ENCODE assay signal across 8 mouse cellular contexts in the genomic region with DNA sequence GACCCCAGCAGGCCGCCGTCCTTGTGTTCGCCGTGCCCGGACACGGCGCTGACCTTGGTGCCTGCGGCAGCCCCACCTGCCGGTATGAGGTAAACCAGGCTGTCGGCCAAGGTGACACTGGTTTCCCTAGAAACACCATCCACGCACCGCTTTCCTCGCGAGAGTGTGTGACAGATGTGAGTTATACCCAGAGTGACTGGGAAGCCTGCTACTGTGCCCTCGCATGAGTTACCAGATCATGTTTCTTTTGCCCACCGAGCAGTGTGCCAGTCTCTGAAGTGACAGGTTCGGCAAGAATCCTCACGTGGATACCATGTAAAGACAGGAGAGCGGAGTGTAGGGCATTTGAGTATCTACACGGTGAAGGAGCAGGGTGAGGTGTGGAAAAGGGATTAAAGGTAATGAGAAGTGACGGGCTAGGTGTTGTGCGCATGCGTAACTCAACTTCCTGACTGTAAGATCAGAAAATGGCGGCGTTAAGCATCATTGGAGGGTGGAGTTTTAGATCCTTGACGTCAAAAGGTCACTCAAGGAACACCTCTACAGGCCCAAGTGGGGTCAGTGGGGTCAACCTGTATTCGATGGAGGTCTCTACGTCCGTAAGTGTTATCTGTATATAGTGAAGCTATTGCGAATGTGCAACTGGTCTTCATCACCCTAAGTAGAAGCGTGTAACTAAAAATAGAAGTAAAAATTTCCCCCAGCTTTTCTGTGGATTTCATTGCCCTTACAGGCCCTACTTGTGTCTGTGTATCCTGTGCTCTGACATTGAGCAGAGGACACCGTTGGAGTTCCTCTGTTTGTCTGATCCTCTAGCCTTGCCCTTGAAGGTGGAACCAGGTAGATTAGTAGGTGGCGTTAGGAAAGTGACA. TPM values are rescaled to one million over a fixed set of nuclear protein-coding genes. Genes with fewer than 3 reads are reported as not detected.
A peak's percentile ranks its signal among the peaks of the same experiment; 100 is the strongest.
DNase-seq lines count a peak whose midpoint lies in the region; ATAC-seq lines count a peak whose summit lies in the region.

No protein-coding gene starts in this region.

- DNase-seq in cerebellum, adult 11-12 months, result peak; percentile 82
- DNase-seq in cerebellum, adult 11 months, result no peak
- DNase-seq in cerebellum, adult 8-10 months, result peak; percentile 76
- peak; percentile 78 to 83 for DNase-seq in left cerebral cortex, postnatal 25 days (ENCODE audit: low spot score in 2 of 2)
- DNase-seq in midbrain, embryonic 10.5 days (ENCODE audit: low spot score), result no peak
- peak; percentile 59 to 75 for DNase-seq in spleen, postnatal 36 days (ENCODE audit: low spot score in 2 of 2)

- H3K9me3 ChIP-seq in hindbrain, embryonic 16.5 days (ENCODE audit: control insufficient read depth, low read length), result no peaks in the 10 kb centered on the region
- H3K9me3 ChIP-seq in midbrain, embryonic 10.5 days (replicated peaks), result no peaks in the 10 kb centered on the region

- H3K27ac ChIP-seq in hindbrain, embryonic 16.5 days (ENCODE audit: low read depth, low read length), result peak overlapping the region; percentile 95
- peak overlapping the region; percentile 91 for H3K27ac ChIP-seq in midbrain, embryonic 10.5 days (replicated peaks)

- intact Hi-C loops in left cerebral cortex, postnatal 25 days (cut with DNase I), result no loop called here

- peaks cover 1% of the 10 kb centered on the region; the same call in 1 of the 2 replicates for H3K36me3 ChIP-seq in hindbrain, embryonic 16.5 days (ENCODE audit: control insufficient read depth, insufficient read depth, low read length)
- peaks cover 9% of the 10 kb centered on the region for H3K36me3 ChIP-seq in midbrain, embryonic 10.5 days

- peak overlapping the region; percentile 67 for H3K4me2 ChIP-seq in hindbrain, embryonic 16.5 days (ENCODE audit: low read length)

- H3K4me1 ChIP-seq in hindbrain, embryonic 16.5 days (ENCODE audit: control insufficient read depth, insufficient read depth, low read depth, low read length), result peaks cover 5% of the 10 kb centered on the region
- peaks cover 13% of the 10 kb centered on the region for H3K4me1 ChIP-seq in midbrain, embryonic 10.5 days

- H3K27me3 ChIP-seq in hindbrain, embryonic 16.5 days (replicated peaks; ENCODE audit: control insufficient read depth, insufficient read depth, low read length), result no peaks in the 10 kb centered on the region
- H3K27me3 ChIP-seq in midbrain, embryonic 10.5 days (ENCODE audit: low read depth, poor library complexity, severe bottlenecking), result peaks cover 10% of the 10 kb centered on the region

- WGBS in hindbrain, embryonic 16.5 days, result 19% methylated on average over 33 of the region's 33 CpGs
- 19% methylated on average over 33 of the region's 33 CpGs for WGBS in midbrain, embryonic 10.5 days

- peak; percentile 62 for ATAC-seq in frontal cortex, adult (ENCODE audit: low TSS enrichment)
- peak; percentile 67 for ATAC-seq in hindbrain, embryonic 16.5 days

- H3K9ac ChIP-seq in hindbrain, embryonic 16.5 days (ENCODE audit: low read depth, low read length), result peak overlapping the region; percentile 89

- H3K4me3 ChIP-seq in hindbrain, embryonic 16.5 days (ENCODE audit: low read length), result peak overlapping the region; percentile 92
- H3K4me3 ChIP-seq in midbrain, embryonic 10.5 days, result peak overlapping the region; percentile 74

RNA-seq across cellular contexts. Expression of a gene that starts 0.9 kb away (rescaled TPM):
- polyA plus RNA-seq in hindbrain, embryonic 16.5 days (2015; fragmentation: Nextera tagmentation; extraction: Ambion mirVana), result 142 and 153 TPM in 2 replicates
- total RNA-seq in left cerebral cortex, postnatal 25 days (2021), result 100 to 1,000 TPM; 240 to 254 TPM
- 107 and 111 TPM in 2 replicates for polyA plus RNA-seq in midbrain, embryonic 10.5 days (2016; fragmentation: Nextera tagmentation; extraction: Ambion mirVana)

RNA-seq across cellular contexts. Expression of a gene that starts 17.7 kb away (rescaled TPM):
- polyA plus RNA-seq in hindbrain, embryonic 16.5 days (2015; fragmentation: Nextera tagmentation; extraction: Ambion mirVana), result 111 and 119 TPM in 2 replicates
- 10 to 100 TPM; 88.9 to 94.6 TPM for total RNA-seq in left cerebral cortex, postnatal 25 days (2021)
- 131 and 140 TPM in 2 replicates for polyA plus RNA-seq in midbrain, embryonic 10.5 days (2016; fragmentation: Nextera tagmentation; extraction: Ambion mirVana)

RNA-seq across cellular contexts. Expression of a gene that starts 24.8 kb away (rescaled TPM):
- 69.5 and 71.3 TPM in 2 replicates for polyA plus RNA-seq in hindbrain, embryonic 16.5 days (2015; fragmentation: Nextera tagmentation; extraction: Ambion mirVana)
- 10 to 100 TPM; 43.9 to 44.4 TPM for total RNA-seq in left cerebral cortex, postnatal 25 days (2021)
- polyA plus RNA-seq in midbrain, embryonic 10.5 days (2016; fragmentation: Nextera tagmentation; extraction: Ambion mirVana), result 117 and 126 TPM in 2 replicates

Comparison
In these comparisons a context has a peak if more than half of its experiments do, and no peak if none do; other contexts are left out.
1. DNase-seq: peak in cerebellum, adult 11-12 months (single experiment), cerebellum, adult 8-10 months (single experiment), left cerebral cortex, postnatal 25 days (2 of 2) and spleen, postnatal 36 days (2 of 2); none in cerebellum, adult 11 months (single experiment) and midbrain, embryonic 10.5 days (single experiment).